Mouse (Mus musculus) brown adipose tissue, adult 24 weeks (tissue): ENCODE measurements around the gene Dhx40. TPM values are rescaled to one million over a fixed set of nuclear protein-coding genes. Genes with fewer than 3 reads are reported as not detected.
"Not testable (repeated sequence)": the region's sequence is repeated elsewhere in the genome, so short reads cannot be mapped to it uniquely, and the experiment has no call there.

Experiments used
- H3K27ac ChIP-seq: fragments of 200-500 bp; replicated peaks from 2 replicates; pipeline ENCODE4 v1.5.1; 2012; ENCODE audit warnings: low read depth, mild to moderate bottlenecking, low read length
- H3K4me1 ChIP-seq: fragments of 200-500 bp; 2 replicates; pipeline ENCODE4 v1.6.1; 2012; ENCODE audit warnings: low read length, mixed read lengths; ENCODE audit not compliant: control insufficient read depth, insufficient read depth, insufficient read length
- H3K4me3 ChIP-seq: fragments of 200-500 bp; 2 replicates; pipeline ENCODE4 v1.5.1; 2012; ENCODE audit warnings: low read depth, mild to moderate bottlenecking, low read length, moderate library complexity; ENCODE audit not compliant: insufficient read depth
- polyA plus RNA-seq: library from polyadenylated mRNA; stranded (reverse); fragments of >200 nt; gene quantifications from 2 replicates; pipeline ENCODE4 v1.2.4, GENCODE M21; 2012; ENCODE audit not compliant: missing spikeins, insufficient read depth, insufficient read length

The Dhx40 gene
- polyA plus RNA-seq, 1 experiment: 20.4 TPM

GRCm38 (mm10) chr11:86749776-86750423 lies 57.6 kb downstream of the Dhx40 start:
- 0 out of 2 replicates have a peak overlapping the region, but pooled peaks have one; percentile 30 for H3K27ac ChIP-seq

GRCm38 (mm10) chr11:86745634-86746404 lies 61.7 kb downstream of the Dhx40 start:
- Histone ChIP-seq H3K27ac (peak overlapping the region; percentile 75), H3K4me1 (peaks cover 17% of the 10 kb centered on the region), H3K4me3 (no peak overlapping the region)

More at GRCm38 (mm10) chr11:86749776-86750423, 57.6 kb downstream of the Dhx40 start:
- H3K4me3 ChIP-seq: no peak overlapping the region
- H3K4me1 ChIP-seq: peaks cover 26% of the 10 kb centered on the region

- no peak overlapping the region for H3K4me3 ChIP-seq
- 0 out of 2 replicates have a peak overlapping the region, but pooled peaks have one; percentile 2 for H3K27ac ChIP-seq
- peaks cover 20% of the 10 kb centered on the region for H3K4me1 ChIP-seq
These were observed 64.9 kb downstream of the Dhx40 start for GRCm38 (mm10) chr11:86742605-86743004.

- Histone ChIP-seq H3K4me1 (peaks cover 18% of the 10 kb centered on the region), H3K27ac (no peak overlapping the region), H3K4me3 (no peak overlapping the region)
These were observed 66.0 kb downstream of the Dhx40 start for GRCm38 (mm10) chr11:86741505-86741904.

- Histone ChIP-seq H3K4me1 (peaks cover 9% of the 10 kb centered on the region), H3K4me3 (no peak overlapping the region), H3K27ac (no peak overlapping the region)
These were observed 68.1 kb downstream of the Dhx40 start for GRCm38 (mm10) chr11:86739470-86739869.

GRCm38 (mm10) chr11:86738956-86739355 lies 68.6 kb downstream of the Dhx40 start:
- Histone ChIP-seq H3K4me1 (peaks cover 9% of the 10 kb centered on the region), H3K4me3 (no peak overlapping the region), H3K27ac (no peak overlapping the region)

- H3K4me3 ChIP-seq, H3K4me1 ChIP-seq: not testable (repeated sequence)
- 0 out of 2 replicates have a peak overlapping the region, but pooled peaks have one; percentile 34 for H3K27ac ChIP-seq
These were observed 69.2 kb downstream of the Dhx40 start for GRCm38 (mm10) chr11:86738308-86738707.

GRCm38 (mm10) chr11:86737301-86738000 lies 70.1 kb downstream of the Dhx40 start:
- H3K4me1 ChIP-seq: peaks cover 9% of the 10 kb centered on the region
- H3K27ac ChIP-seq: no peak overlapping the region
- no peak overlapping the region for H3K4me3 ChIP-seq

- Histone ChIP-seq H3K4me1 (peaks cover 4% of the 10 kb centered on the region), H3K27ac (no peak overlapping the region), H3K4me3 (no peak overlapping the region)
These were observed 72.6 kb downstream of the Dhx40 start for GRCm38 (mm10) chr11:86734993-86735392.

GRCm38 (mm10) chr11:86734241-86734939 lies 73.2 kb downstream of the Dhx40 start:
- Histone ChIP-seq H3K4me3 (no peak overlapping the region), H3K4me1 (peaks cover 2% of the 10 kb centered on the region; the same call in 1 of the 2 replicates), H3K27ac (0 out of 2 replicates have a peak overlapping the region, but pooled peaks have one; percentile 37)

GRCm38 (mm10) chr11:86731443-86731842 lies 76.1 kb downstream of the Dhx40 start:
- H3K4me1 ChIP-seq: no peaks in the 10 kb centered on the region
- no peak overlapping the region for H3K4me3 ChIP-seq
- H3K27ac ChIP-seq: no peak overlapping the region

GRCm38 (mm10) chr11:86725607-86726006 lies 81.9 kb downstream of the Dhx40 start:
- Histone ChIP-seq H3K27ac (no peak overlapping the region), H3K4me1 (no peaks in the 10 kb centered on the region)

GRCm38 (mm10) chr11:86724982-86725381 lies 82.6 kb downstream of the Dhx40 start:
- H3K4me3 ChIP-seq: no peak overlapping the region
- no peak overlapping the region for H3K27ac ChIP-seq
- no peaks in the 10 kb centered on the region for H3K4me1 ChIP-seq

More at GRCm38 (mm10) chr11:86725607-86726006, 81.9 kb downstream of the Dhx40 start:
- H3K4me3 ChIP-seq: no peak overlapping the region

- H3K27ac ChIP-seq: no peak overlapping the region
- no peaks in the 10 kb centered on the region for H3K4me1 ChIP-seq
- H3K4me3 ChIP-seq: no peak overlapping the region
These were observed 83.5 kb downstream of the Dhx40 start for GRCm38 (mm10) chr11:86724004-86724403.

- Histone ChIP-seq H3K27ac (peak overlapping the region; percentile 21), H3K4me1 (no peaks in the 10 kb centered on the region), H3K4me3 (no peak overlapping the region)
These were observed 88.2 kb downstream of the Dhx40 start for GRCm38 (mm10) chr11:86719390-86719789.
